Mouse (Mus musculus) hindbrain, embryonic 14.5 days (tissue): Measurements from ENCODE around the gene Ermard. TPM values are rescaled to one million over a fixed set of nuclear protein-coding genes. Genes with fewer than 3 reads are reported as not detected.
"Not testable (repeated sequence)": the region's sequence is repeated elsewhere in the genome, so short reads cannot be mapped to it uniquely, and the experiment has no call there.

Experiments
- ATAC-seq: fragments of 200-750 bp; cut with Nextera tagmentation; 2 replicates; pipeline ENCODE4 v1.8.0; 2017; ENCODE audit warnings: moderate number of reproducible peaks, mild to moderate bottlenecking, moderate TSS enrichment, moderate library complexity; ENCODE audit not compliant: low FRiP score
- DNase-seq: peaks from one replicate; pipeline ENCODE4 v3.0.0-alpha.2; 2015; ENCODE audit warnings: low spot score
- H3K27ac ChIP-seq: fragments of 300-500 bp; sonication (generic); 2 replicates; pipeline ENCODE4 v1.5.1; 2014; ENCODE audit warnings: mild to moderate bottlenecking, moderate library complexity
- H3K27me3 ChIP-seq: fragments of 300-500 bp; sonication (generic); 2 replicates; pipeline ENCODE4 v1.6.1; 2014; ENCODE audit warnings: mild to moderate bottlenecking, low read length, mixed read lengths; ENCODE audit not compliant: control insufficient read depth, insufficient read depth
- H3K36me3 ChIP-seq: fragments of 300-500 bp; sonication (generic); replicated peaks from 2 replicates; pipeline ENCODE4 v1.6.1; 2014; ENCODE audit not compliant: control insufficient read depth, insufficient read depth
- H3K4me1 ChIP-seq: fragments of 300-500 bp; sonication (generic); replicated peaks from 2 replicates; pipeline ENCODE4 v1.6.1; 2014; ENCODE audit warnings: antibody characterized with exemption, low read length, mixed read lengths; ENCODE audit not compliant: control insufficient read depth, insufficient read depth
- H3K4me2 ChIP-seq: fragments of 300-500 bp; sonication (generic); replicated peaks from 2 replicates; pipeline ENCODE4 v1.6.1; 2014; ENCODE audit warnings: mild to moderate bottlenecking, moderate library complexity
- H3K4me3 ChIP-seq: fragments of 300-500 bp; sonication (generic); replicated peaks from 2 replicates; pipeline ENCODE4 v1.5.1; 2014; ENCODE audit warnings: mild to moderate bottlenecking, low read length
- H3K9ac ChIP-seq: fragments of 300-500 bp; sonication (generic); 2 replicates; pipeline ENCODE4 v1.6.1; 2014
- H3K9me3 ChIP-seq: fragments of 300-500 bp; sonication (generic); 2 replicates; pipeline ENCODE4 v1.6.1; 2016; ENCODE audit warnings: low read length; ENCODE audit not compliant: control insufficient read depth
- WGBS: fragments of 180-500 bp; shearing (Covaris S2); extraction: QIAGEN DNeasy Blood & Tissue Kit; methylation state at CpG from one replicate; pipeline ENCODE4 v1.1.7; 2014; 5-methylcytosine and 5-hydroxymethylcytosine counted together
- polyA plus RNA-seq: library from polyadenylated mRNA; unstranded; fragments of >200 nt; fragmentation: Nextera tagmentation; extraction: Ambion mirVana; gene quantifications from 2 replicates; pipeline ENCODE4 v1.2.1, GENCODE M21; 2014

Ermard gene
- polyA plus RNA-seq = 68.0 and 70.8 TPM in 2 replicates

GRCm38 (mm10) chr17:15041175-15041729 is at the start of gene Ermard, which contains the start of the genes Tcte3 and Gm3448:
TSS of gene Ermard (plus strand) at chr17:15041208.
TSS of gene Tcte3 (minus strand) at chr17:15041488.
TSS of gene Gm3448 (minus strand) at chr17:15041537.
- not testable (repeated sequence) for H3K4me3 ChIP-seq

GRCm38 (mm10) chr17:14992522-14993138 is 48.4 kb upstream of the Ermard start:
- not testable (repeated sequence) for DNase-seq, H3K4me1 ChIP-seq, H3K9ac ChIP-seq, H3K27me3 ChIP-seq, H3K4me3 ChIP-seq, H3K9me3 ChIP-seq, H3K4me2 ChIP-seq, H3K36me3 ChIP-seq, H3K27ac ChIP-seq
- peak; percentile 78 for ATAC-seq
- no CpG with 5 or more reads among the region's 98 CpGs for WGBS

More at GRCm38 (mm10) chr17:15041175-15041729, at the start of gene Ermard, which contains the start of the genes Tcte3 and Gm3448:
- WGBS = 2% methylated on average over 11 of the region's 56 CpGs
- not testable (repeated sequence) for H3K9me3 ChIP-seq, H3K4me1 ChIP-seq, H3K9ac ChIP-seq, DNase-seq, H3K27ac ChIP-seq, H3K27me3 ChIP-seq, H3K36me3 ChIP-seq, H3K4me2 ChIP-seq
- ATAC-seq = peak; percentile 98

GRCm38 (mm10) chr17:14993139-14993832 is 47.7 kb upstream of the Ermard start:
- not testable (repeated sequence) for H3K9ac ChIP-seq, H3K36me3 ChIP-seq, H3K9me3 ChIP-seq, H3K27ac ChIP-seq, H3K4me1 ChIP-seq, H3K4me3 ChIP-seq, H3K27me3 ChIP-seq, DNase-seq, H3K4me2 ChIP-seq
- no CpG with 5 or more reads among the region's 47 CpGs for WGBS
- peak; percentile 93 for ATAC-seq

- H3K36me3 ChIP-seq, DNase-seq, ATAC-seq, H3K4me1 ChIP-seq, H3K9me3 ChIP-seq, H3K4me2 ChIP-seq, H3K4me3 ChIP-seq, H3K9ac ChIP-seq, H3K27ac ChIP-seq, H3K27me3 ChIP-seq: not testable (repeated sequence)
- no CpG with 5 or more reads among the region's 5 CpGs for WGBS
These were observed 46.9 kb upstream of the Ermard start for GRCm38 (mm10) chr17:14994140-14994539.

GRCm38 (mm10) chr17:15000047-15000446 is 41.0 kb upstream of the Ermard start:
- no CpG with 5 or more reads among the region's 4 CpGs for WGBS
- H3K27me3 ChIP-seq, H3K36me3 ChIP-seq, H3K9me3 ChIP-seq, DNase-seq, ATAC-seq, H3K27ac ChIP-seq, H3K9ac ChIP-seq, H3K4me3 ChIP-seq, H3K4me2 ChIP-seq, H3K4me1 ChIP-seq: not testable (repeated sequence)

- H3K9me3 ChIP-seq, H3K4me2 ChIP-seq, H3K4me1 ChIP-seq, H3K36me3 ChIP-seq, H3K27ac ChIP-seq, H3K9ac ChIP-seq, DNase-seq, H3K27me3 ChIP-seq, H3K4me3 ChIP-seq, ATAC-seq: not testable (repeated sequence)
- WGBS = no CpG with 5 or more reads among the region's 3 CpGs
These were observed 31.9 kb upstream of the Ermard start for GRCm38 (mm10) chr17:15009088-15009487.

GRCm38 (mm10) chr17:15009706-15010413 is 31.1 kb upstream of the Ermard start, which contains the start of gene Gm3435:
TSS of gene Gm3435 (plus strand) at chr17:15010176.
- no CpG with 5 or more reads among the region's 60 CpGs for WGBS
- H3K36me3 ChIP-seq, H3K4me2 ChIP-seq, H3K27ac ChIP-seq, DNase-seq, H3K4me3 ChIP-seq, H3K9ac ChIP-seq, H3K4me1 ChIP-seq, H3K9me3 ChIP-seq, H3K27me3 ChIP-seq: not testable (repeated sequence)
- peak; percentile 98 for ATAC-seq

GRCm38 (mm10) chr17:15021503-15022220 is 19.3 kb upstream of the Ermard start:
- DNase-seq = not testable (repeated sequence)

More at GRCm38 (mm10) chr17:15021503-15022220, 19.3 kb upstream of the Ermard start:
- H3K36me3 ChIP-seq, H3K4me3 ChIP-seq, ATAC-seq, H3K27me3 ChIP-seq, H3K4me1 ChIP-seq, H3K9ac ChIP-seq, H3K27ac ChIP-seq, H3K4me2 ChIP-seq, H3K9me3 ChIP-seq: not testable (repeated sequence)
- WGBS = 70% methylated on average over 3 of the region's 3 CpGs
